Mouse (Mus musculus): Measurements from ENCODE around the gene Cdc37l1.

Gene Cdc37l1

GRCm38 (mm10) chr19:29046961-29047333, 56.8 kb downstream of the Cdc37l1 start:
- peak in 1 of 2 experiments; percentile 19 for DNase-seq (ENCODE audit: low spot score in 2 of 2)

GRCm38 (mm10) chr19:29047334-29048170, 57.4 kb downstream of the Cdc37l1 start, which contains the start of gene Ak3:
TSS of gene Ak3 (minus strand) at chr19:29047961.
- DNase-seq (ENCODE audit: low spot score in 2 of 2), result peak; percentile 85 to 87

GRCm38 (mm10) chr19:29049401-29050075, 59.4 kb downstream of the Cdc37l1 start:
- DNase-seq (ENCODE audit: low spot score in 2 of 2), result no peak

DNA sequence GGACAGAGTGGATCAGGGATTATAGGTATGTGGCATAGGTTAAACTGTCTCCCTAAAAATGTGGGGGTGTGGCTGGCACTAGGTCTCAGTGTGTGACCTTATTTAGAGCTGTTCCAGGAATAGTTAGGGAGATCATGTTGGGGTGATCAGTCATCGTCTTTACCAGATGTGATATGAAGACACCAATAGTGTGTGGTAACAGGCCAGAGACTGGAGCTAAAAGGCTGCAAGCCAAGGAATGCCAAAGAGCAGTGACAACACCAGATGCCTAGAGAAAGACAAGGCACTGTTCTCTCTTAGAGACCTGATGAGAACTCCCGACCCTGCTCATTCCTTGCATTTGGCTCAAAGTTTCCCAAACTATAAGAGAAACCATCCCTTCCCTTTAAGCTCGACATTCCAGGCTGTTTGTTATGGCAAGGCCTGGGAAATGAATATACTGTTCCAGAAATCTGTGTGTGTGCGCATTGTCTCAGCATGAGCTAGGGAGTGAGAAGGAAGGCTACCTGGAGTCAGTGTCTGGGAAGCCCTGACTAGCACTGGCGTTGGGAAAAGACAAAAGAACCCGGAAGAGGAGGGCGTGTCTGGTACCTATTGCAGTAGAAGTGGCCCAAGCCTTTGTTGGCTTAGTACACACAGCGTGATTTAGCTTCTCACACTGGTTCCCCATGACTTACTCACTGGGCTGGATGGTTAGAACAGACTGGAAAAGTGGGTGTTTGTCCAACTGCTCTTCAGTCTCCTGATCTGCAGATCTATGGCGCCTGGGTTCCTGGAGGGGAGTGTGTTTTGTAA, 60.2 kb downstream of the Cdc37l1 start:
- no peak for DNase-seq (ENCODE audit: low spot score in 2 of 2)

GRCm38 (mm10) chr19:29052786-29053185, 62.6 kb downstream of the Cdc37l1 start:
- DNase-seq (ENCODE audit: low spot score in 2 of 2), result no peak

DNA sequence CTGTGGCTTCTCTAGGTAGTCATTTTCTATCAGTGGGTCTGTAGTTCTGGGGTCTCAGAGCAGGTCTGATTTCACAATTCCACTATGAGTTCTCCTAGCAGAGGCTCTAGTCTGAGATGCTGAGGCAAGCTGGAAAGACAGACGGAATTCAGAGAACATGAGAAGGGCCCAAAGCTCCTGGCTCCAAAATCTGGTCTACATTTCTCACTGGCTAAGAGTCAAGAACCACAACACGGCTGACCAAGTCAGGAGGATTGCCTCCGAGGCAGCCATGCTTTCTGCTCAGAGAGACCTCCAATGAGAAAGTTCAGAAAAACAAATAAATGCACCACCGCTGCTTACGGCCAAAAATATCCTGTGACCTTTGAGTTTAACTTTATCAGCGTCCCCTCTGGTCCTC, 64.4 kb downstream of the Cdc37l1 start:
- no peak for DNase-seq (ENCODE audit: low spot score in 2 of 2)

- no peak for DNase-seq (ENCODE audit: low spot score in 2 of 2)
Observed at GRCm38 (mm10) chr19:29055469-29055868, 65.3 kb downstream of the Cdc37l1 start.

DNA sequence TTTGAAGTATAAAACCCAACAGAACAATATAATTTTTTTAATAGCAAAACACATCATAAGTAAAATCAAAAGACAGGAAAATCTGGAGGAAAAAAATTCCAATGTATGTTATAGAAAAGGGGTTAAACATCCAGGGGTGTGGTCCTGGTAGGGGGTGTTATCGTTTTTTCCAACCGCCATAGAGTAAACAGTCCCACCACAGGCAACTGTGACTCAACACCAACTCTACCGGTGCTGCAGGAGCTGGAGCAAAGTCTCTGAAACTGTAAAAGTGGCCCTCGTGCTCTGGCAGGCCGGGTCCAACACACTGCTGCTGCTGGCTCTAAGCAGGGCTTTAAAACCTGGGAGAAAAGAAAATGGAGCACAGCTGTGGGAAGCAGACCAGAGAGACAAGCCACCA, 68.6 kb downstream of the Cdc37l1 start:
- DNase-seq (ENCODE audit: low spot score in 2 of 2), result no peak

GRCm38 (mm10) chr19:29059688-29060087, 69.5 kb downstream of the Cdc37l1 start:
- no peak for DNase-seq (ENCODE audit: low spot score in 2 of 2)

DNA sequence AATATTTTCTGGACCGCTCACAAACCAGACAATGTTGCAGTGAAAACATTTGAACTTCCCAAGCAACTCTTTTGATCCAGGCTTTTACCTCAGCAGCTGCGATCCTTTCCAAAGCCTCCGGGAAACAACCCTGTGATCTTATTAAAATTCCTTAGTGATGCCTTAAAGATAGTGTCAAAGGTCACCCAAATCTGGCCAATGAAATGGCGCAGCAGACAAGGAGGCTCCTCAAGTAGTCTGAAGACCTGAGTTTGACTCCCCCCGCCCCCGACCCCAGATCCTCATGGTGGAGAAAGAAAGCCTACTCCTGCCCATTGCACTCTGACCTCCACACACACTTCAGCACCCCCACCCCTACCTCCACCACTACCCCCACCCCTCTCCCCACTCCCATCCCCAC, 70.1 kb downstream of the Cdc37l1 start:
- DNase-seq (ENCODE audit: low spot score in 2 of 2), result no peak

- DNase-seq (ENCODE audit: low spot score in 2 of 2), result no peak
Observed at GRCm38 (mm10) chr19:29063009-29063408, 72.9 kb downstream of the Cdc37l1 start.

DNA sequence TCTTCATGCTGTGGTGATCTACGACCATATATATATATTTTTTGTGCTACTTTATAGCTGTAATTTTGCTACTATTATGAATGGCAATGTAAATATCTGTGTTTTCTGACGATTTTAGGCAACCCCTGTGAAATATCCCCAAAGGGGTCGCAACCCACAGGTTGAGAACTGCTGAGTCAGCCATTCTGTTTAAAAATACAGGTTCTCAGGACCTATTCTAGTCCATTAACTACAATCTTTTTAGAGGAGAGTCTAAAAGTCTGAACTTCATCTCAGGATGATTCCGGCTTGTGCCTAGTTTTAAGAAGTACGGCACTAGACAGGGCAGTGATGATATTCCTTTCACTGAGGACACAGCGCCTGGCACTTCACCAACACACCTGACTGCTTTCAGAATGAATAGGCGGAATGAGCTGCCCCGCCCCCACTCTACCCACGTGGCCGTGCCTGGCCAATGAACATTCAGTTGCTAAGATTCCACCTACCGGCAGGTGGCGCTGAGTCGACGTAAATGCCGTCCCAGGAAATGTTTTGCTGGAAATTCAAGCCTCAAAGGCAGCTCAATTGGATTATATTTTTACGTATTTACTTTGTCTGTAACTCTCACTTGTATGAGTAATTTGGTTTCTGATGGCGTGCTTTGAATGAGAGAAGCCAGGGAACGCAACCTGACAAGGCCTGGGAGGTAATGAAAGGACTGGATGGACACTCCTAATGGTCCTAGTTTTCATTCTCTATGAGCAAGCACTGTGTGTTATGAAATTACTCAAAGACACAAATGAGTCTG, 73.6 kb downstream of the Cdc37l1 start:
- DNase-seq (ENCODE audit: low spot score in 2 of 2), result peak; percentile 86 to 92

GRCm38 (mm10) chr19:29064451-29065102, 74.4 kb downstream of the Cdc37l1 start:
- peak; percentile 69 to 70 for DNase-seq (ENCODE audit: low spot score in 2 of 2)

- DNase-seq (ENCODE audit: low spot score in 2 of 2), result peak; percentile 90 to 92
Observed at GRCm38 (mm10) chr19:29066981-29067471, 76.9 kb downstream of the Cdc37l1 start.

GRCm38 (mm10) chr19:29069195-29069594, 79.0 kb downstream of the Cdc37l1 start:
- no peak for DNase-seq (ENCODE audit: low spot score in 2 of 2)

DNA sequence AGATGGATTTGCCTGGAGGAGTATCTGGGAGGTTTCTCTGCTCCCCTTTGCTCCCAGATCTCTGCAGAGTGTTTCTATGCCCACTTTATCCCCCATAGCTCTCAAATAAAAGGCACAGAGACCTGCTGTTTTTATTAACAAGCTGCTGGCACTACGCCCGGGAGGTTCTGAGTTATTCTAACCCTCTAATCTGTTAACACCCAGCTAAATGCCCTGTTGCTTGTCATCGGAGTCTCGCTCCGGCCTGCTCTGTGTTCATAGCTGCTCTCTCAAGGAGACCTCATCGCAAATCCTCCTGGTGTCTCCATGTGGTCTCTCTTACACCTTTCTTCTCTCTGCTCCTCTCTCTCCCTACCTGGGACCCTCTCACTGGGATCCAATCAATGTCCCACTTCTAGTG, 84.7 kb downstream of the Cdc37l1 start:
- DNase-seq (ENCODE audit: low spot score in 2 of 2), result peak in 1 of 2 experiments; percentile 46

Measured in heart, adult 9 months (tissue).